Mouse (Mus musculus): ENCODE measurements around the gene Otop3. TPM values are rescaled to one million over a fixed set of nuclear protein-coding genes. Genes with fewer than 3 reads are reported as not detected.

Gene Otop3
- polyA plus RNA-seq, 1 experiment from 2014 or later, result not detected

- no peaks in the 10 kb centered on the region; the same call in 1 of the 2 replicates for H3K4me1 ChIP-seq
- no peak for ATAC-seq (ENCODE audit: extremely low read depth, insufficient number of reproducible peaks, low FRiP score, low TSS enrichment)
- H3K4me2 ChIP-seq, result no peak overlapping the region
- H3K27me3 ChIP-seq (replicated peaks), result peaks cover 95% of the 10 kb centered on the region
- H3K36me3 ChIP-seq, result no peaks in the 10 kb centered on the region
- H3K27ac ChIP-seq (replicated peaks), result no peak overlapping the region
- H3K9ac ChIP-seq, result no peak overlapping the region
- H3K9me3 ChIP-seq, result no peaks in the 10 kb centered on the region
- WGBS, result 4% methylated on average over 12 of the region's 12 CpGs
- no peak overlapping the region for H3K4me3 ChIP-seq
Measured at GRCm38 (mm10) chr11:115344967-115345366, 10.4 kb downstream of the Otop3 start.

- no peaks in the 10 kb centered on the region for H3K9me3 ChIP-seq
- no peak overlapping the region for H3K27ac ChIP-seq (replicated peaks)
- WGBS, result 20% methylated on average over 7 of the region's 7 CpGs
- no peak overlapping the region for H3K9ac ChIP-seq
- H3K36me3 ChIP-seq, result no peaks in the 10 kb centered on the region
- no peak overlapping the region for H3K4me2 ChIP-seq
- no peak for ATAC-seq (ENCODE audit: extremely low read depth, insufficient number of reproducible peaks, low FRiP score, low TSS enrichment)
- H3K27me3 ChIP-seq (replicated peaks), result peaks cover 95% of the 10 kb centered on the region
- H3K4me3 ChIP-seq, result no peak overlapping the region
- H3K4me1 ChIP-seq, result no peaks in the 10 kb centered on the region; the same call in 1 of the 2 replicates
Measured at GRCm38 (mm10) chr11:115345515-115345914, 11.0 kb downstream of the Otop3 start.

GRCm38 (mm10) chr11:115348681-115349248 lies 14.2 kb downstream of the Otop3 start:
- Histone ChIP-seq H3K4me2 (no peak overlapping the region), H3K27me3 (replicated peaks) (peaks cover 92% of the 10 kb centered on the region), H3K9ac (no peak overlapping the region), H3K36me3 (no peaks in the 10 kb centered on the region), H3K27ac (replicated peaks) (no peak overlapping the region), H3K4me3 (no peak overlapping the region), H3K4me1 (no peaks in the 10 kb centered on the region; the same call in 1 of the 2 replicates), H3K9me3 (no peaks in the 10 kb centered on the region)
- no peak for ATAC-seq (ENCODE audit: extremely low read depth, insufficient number of reproducible peaks, low FRiP score, low TSS enrichment)
- 40% methylated on average over 17 of the region's 17 CpGs for WGBS

- Histone ChIP-seq H3K4me1 (no peaks in the 10 kb centered on the region; the same call in 1 of the 2 replicates), H3K4me2 (no peak overlapping the region), H3K4me3 (no peak overlapping the region), H3K27ac (replicated peaks) (no peak overlapping the region), H3K9me3 (no peaks in the 10 kb centered on the region), H3K9ac (no peak overlapping the region), H3K27me3 (replicated peaks) (peaks cover 87% of the 10 kb centered on the region), H3K36me3 (no peaks in the 10 kb centered on the region)
- 35% methylated on average over 4 of the region's 4 CpGs for WGBS
- ATAC-seq (ENCODE audit: extremely low read depth, insufficient number of reproducible peaks, low FRiP score, low TSS enrichment), result no peak
Measured at GRCm38 (mm10) chr11:115349976-115350375, 15.4 kb downstream of the Otop3 start.

GRCm38 (mm10) chr11:115353375-115353774 lies 18.8 kb downstream of the Otop3 start:
- WGBS, result 83% methylated on average over 5 of the region's 5 CpGs

DNA sequence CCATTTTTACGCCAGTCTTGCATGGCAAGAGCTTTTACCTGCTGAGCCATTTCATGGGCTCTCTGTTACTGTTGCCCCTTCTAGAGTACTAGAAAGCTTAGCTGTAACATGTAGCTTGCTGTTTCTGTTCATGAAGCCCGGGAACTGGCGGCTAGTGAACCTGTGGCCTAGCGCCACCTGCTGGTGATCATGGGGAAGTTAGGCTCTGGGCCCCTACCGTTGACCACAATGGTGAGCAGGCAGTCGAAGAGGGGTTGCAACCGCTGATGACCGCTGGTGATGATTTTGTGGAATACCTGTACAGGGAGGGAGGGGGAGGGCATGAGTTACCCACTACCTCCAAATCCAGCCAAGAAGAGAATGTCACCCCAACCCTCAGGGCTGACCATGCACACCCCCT lies 19.7 kb downstream of the Otop3 start:
- peaks cover 72% of the 10 kb centered on the region for H3K27me3 ChIP-seq (replicated peaks)
- no peak overlapping the region for H3K4me3 ChIP-seq
- WGBS, result 7% methylated on average over 8 of the region's 8 CpGs
- H3K27ac ChIP-seq (replicated peaks), result no peak overlapping the region
- no peaks in the 10 kb centered on the region for H3K36me3 ChIP-seq
- no peaks in the 10 kb centered on the region for H3K9me3 ChIP-seq
- no peak for ATAC-seq (ENCODE audit: extremely low read depth, insufficient number of reproducible peaks, low FRiP score, low TSS enrichment)
- H3K4me1 ChIP-seq, result peaks cover 7% of the 10 kb centered on the region
- no peak overlapping the region for H3K9ac ChIP-seq
- H3K4me2 ChIP-seq, result no peak overlapping the region

More at GRCm38 (mm10) chr11:115353375-115353774, 18.8 kb downstream of the Otop3 start:
- Histone ChIP-seq H3K4me1 (no peaks in the 10 kb centered on the region), H3K9me3 (no peaks in the 10 kb centered on the region), H3K9ac (no peak overlapping the region), H3K4me2 (no peak overlapping the region), H3K4me3 (no peak overlapping the region), H3K27ac (replicated peaks) (no peak overlapping the region), H3K27me3 (replicated peaks) (peaks cover 79% of the 10 kb centered on the region), H3K36me3 (no peaks in the 10 kb centered on the region)
- ATAC-seq (ENCODE audit: extremely low read depth, insufficient number of reproducible peaks, low FRiP score, low TSS enrichment), result no peak

GRCm38 (mm10) chr11:115358468-115358867 lies 23.9 kb downstream of the Otop3 start:
- ATAC-seq (ENCODE audit: extremely low read depth, insufficient number of reproducible peaks, low FRiP score, low TSS enrichment), result no peak
- Histone ChIP-seq H3K9me3 (no peaks in the 10 kb centered on the region), H3K27me3 (replicated peaks) (peaks cover 37% of the 10 kb centered on the region), H3K36me3 (no peaks in the 10 kb centered on the region), H3K4me3 (no peak overlapping the region), H3K4me1 (peaks cover 12% of the 10 kb centered on the region), H3K4me2 (no peak overlapping the region), H3K9ac (no peak overlapping the region), H3K27ac (replicated peaks) (no peak overlapping the region)
- WGBS, result 15% methylated on average over 5 of the region's 5 CpGs

GRCm38 (mm10) chr11:115359293-115359692 lies 24.8 kb downstream of the Otop3 start:
- no peak for ATAC-seq (ENCODE audit: extremely low read depth, insufficient number of reproducible peaks, low FRiP score, low TSS enrichment)
- Histone ChIP-seq H3K9ac (no peak overlapping the region), H3K9me3 (no peaks in the 10 kb centered on the region), H3K4me1 (peaks cover 12% of the 10 kb centered on the region), H3K36me3 (no peaks in the 10 kb centered on the region), H3K4me3 (no peak overlapping the region), H3K27me3 (replicated peaks) (peaks cover 44% of the 10 kb centered on the region), H3K27ac (replicated peaks) (peak overlapping the region; percentile 51; the same call in 1 of the 2 replicates), H3K4me2 (no peak overlapping the region)
- 38% methylated on average over 3 of the region's 3 CpGs for WGBS

GRCm38 (mm10) chr11:115359726-115360125 lies 25.2 kb downstream of the Otop3 start:
- Histone ChIP-seq H3K9me3 (no peaks in the 10 kb centered on the region), H3K4me1 (peaks cover 12% of the 10 kb centered on the region), H3K4me3 (no peak overlapping the region), H3K36me3 (no peaks in the 10 kb centered on the region), H3K27me3 (replicated peaks) (peaks cover 43% of the 10 kb centered on the region), H3K27ac (replicated peaks) (peak overlapping the region; percentile 51; the same call in 1 of the 2 replicates), H3K4me2 (no peak overlapping the region), H3K9ac (no peak overlapping the region)
- WGBS, result 63% methylated on average over 6 of the region's 6 CpGs
- ATAC-seq (ENCODE audit: extremely low read depth, insufficient number of reproducible peaks, low FRiP score, low TSS enrichment), result no peak

- H3K36me3 ChIP-seq, result no peaks in the 10 kb centered on the region
- WGBS, result 78% methylated on average over 3 of the region's 3 CpGs
- H3K9me3 ChIP-seq, result no peaks in the 10 kb centered on the region
- no peak overlapping the region for H3K9ac ChIP-seq
- no peak for ATAC-seq (ENCODE audit: extremely low read depth, insufficient number of reproducible peaks, low FRiP score, low TSS enrichment)
- H3K4me2 ChIP-seq, result no peak overlapping the region
- H3K27me3 ChIP-seq (replicated peaks), result peaks cover 56% of the 10 kb centered on the region
- H3K27ac ChIP-seq (replicated peaks), result no peak overlapping the region
- peaks cover 30% of the 10 kb centered on the region for H3K4me1 ChIP-seq
- H3K4me3 ChIP-seq, result no peak overlapping the region
Measured at GRCm38 (mm10) chr11:115364136-115364535, 29.6 kb downstream of the Otop3 start.

DNA sequence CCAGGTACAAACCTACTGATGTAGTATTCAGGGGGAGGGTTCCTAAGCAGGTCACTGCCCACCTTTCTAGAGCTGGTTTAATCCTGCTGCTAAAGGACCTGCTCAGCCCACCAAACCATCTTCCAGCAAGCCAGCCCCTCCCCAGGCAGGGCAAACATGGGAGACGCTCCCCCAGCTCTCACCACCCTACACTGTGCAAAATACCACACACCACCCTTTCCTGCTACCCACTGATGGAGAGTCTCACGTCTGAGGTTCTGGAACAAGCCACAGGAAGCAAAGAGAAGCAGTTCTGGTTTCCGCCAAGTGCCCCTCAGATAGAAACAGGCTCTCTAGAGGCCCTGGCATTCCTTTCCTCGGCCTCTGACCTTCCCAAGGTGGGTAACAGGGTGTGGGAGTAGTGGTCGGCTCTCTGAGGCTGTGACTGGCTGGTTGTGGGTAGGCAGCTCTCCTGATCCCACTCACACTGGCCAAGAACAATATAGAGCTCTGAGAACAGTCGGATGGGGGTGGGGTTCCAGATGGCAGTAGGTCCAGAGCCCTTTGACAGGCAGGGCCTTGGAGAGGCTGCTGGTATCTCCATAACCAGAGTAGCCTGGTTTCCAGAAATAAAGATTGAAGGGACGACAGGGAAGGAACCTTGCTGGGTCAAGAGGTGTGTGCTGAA lies 31.6 kb downstream of the Otop3 start:
- peak overlapping the region; percentile 28; the same call in 1 of the 2 replicates for H3K27ac ChIP-seq (replicated peaks)
- WGBS, result 35% methylated on average over 7 of the region's 7 CpGs
- no peaks in the 10 kb centered on the region for H3K9me3 ChIP-seq
- H3K4me2 ChIP-seq, result peak overlapping the region; percentile 95
- H3K4me1 ChIP-seq, result peaks cover 25% of the 10 kb centered on the region
- peak overlapping the region; percentile 40; the same call in 1 of the 2 replicates for H3K9ac ChIP-seq
- peaks cover 76% of the 10 kb centered on the region for H3K27me3 ChIP-seq (replicated peaks)
- no peak for ATAC-seq (ENCODE audit: extremely low read depth, insufficient number of reproducible peaks, low FRiP score, low TSS enrichment)
- H3K4me3 ChIP-seq, result peak overlapping the region; percentile 63
- H3K36me3 ChIP-seq, result no peaks in the 10 kb centered on the region
